Mouse (Mus musculus): ENCODE measurements around the gene Zfp93. TPM values are rescaled to one million over a fixed set of nuclear protein-coding genes. Genes with fewer than 3 reads are reported as not detected.

Zfp93 gene
- total and polyA plus RNA-seq, 3 experiments, result not detected

DNA sequence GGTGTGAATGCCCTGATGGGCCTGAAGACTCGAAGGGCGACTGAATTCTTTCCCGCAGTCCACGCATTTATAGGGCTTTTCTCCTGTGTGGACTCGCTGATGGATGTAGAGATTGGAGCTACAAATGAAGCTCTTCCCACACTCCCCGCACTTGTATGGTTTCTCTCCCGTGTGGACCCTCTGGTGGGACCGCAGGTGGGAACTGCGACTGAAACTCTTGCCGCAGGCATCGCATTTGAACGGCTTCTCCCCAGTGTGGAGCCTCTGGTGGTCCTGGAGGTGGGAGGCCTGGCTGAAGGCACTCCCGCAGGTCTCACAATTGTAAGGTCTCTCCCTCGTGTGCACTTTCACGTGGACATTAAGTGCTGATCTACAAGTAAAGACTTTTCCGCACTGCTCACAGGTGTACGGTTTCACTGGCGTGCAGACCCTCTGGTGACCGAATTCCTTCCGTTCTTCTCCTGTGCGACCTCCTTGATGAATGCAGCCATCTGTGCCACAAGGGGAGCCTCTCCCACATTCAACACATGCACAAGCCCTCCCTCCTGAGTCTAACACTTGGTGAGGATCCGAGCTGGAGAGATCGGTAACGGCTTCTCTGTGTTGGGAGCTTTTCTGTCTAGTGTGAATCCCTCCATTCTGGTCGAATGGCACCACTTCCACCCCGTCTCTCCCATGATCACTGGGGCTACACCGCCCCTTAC is 21.3 kb downstream of the Zfp93 start:
- Histone ChIP-seq H3K79me2 (ENCODE audit: control insufficient read depth, insufficient read depth, low read length, poor library complexity) (no peaks in the 10 kb centered on the region), H3K36me3 (ENCODE audit: control insufficient read depth in 1 of 2, insufficient read depth in 2 of 2, low read length in 2 of 2) (no peaks in the 10 kb centered on the region; a peak in 1 of 4 replicates), H3K4me3 (ENCODE audit: control insufficient read depth in 1 of 2, insufficient read depth in 1 of 2, low read depth in 2 of 2, low read length in 2 of 2) (no peak overlapping the region), H3K27ac (ENCODE audit: control insufficient read depth, low read depth, low read length) (no peak overlapping the region), H3K9ac (ENCODE audit: control insufficient read depth, low read depth, low read length, poor library complexity, severe bottlenecking) (no peak overlapping the region), H3K9me3 (replicated peaks; ENCODE audit: insufficient read depth, low read length) (no peaks in the 10 kb centered on the region), H3K4me1 (ENCODE audit: control insufficient read depth in 1 of 2, insufficient read depth in 2 of 2, low read length in 2 of 2) (no peaks in the 10 kb centered on the region), H3K27me3 (ENCODE audit: control insufficient read depth in 1 of 2, insufficient read depth in 2 of 2, low read length in 2 of 2) (no peaks in the 10 kb centered on the region)
- no peak for DNase-seq (ENCODE audit: low read depth, low spot score)
- TF ChIP-seq NELFE (IDR thresholded peaks at IDR 0.05; ENCODE audit: low read depth, low read length) (no peak), CHD1 (IDR thresholded peaks at IDR 0.05; ENCODE audit: low read depth, low read length) (no peak), CHD2 (IDR thresholded peaks at IDR 0.05; ENCODE audit: low read length) (no peak), MAZ (IDR thresholded peaks at IDR 0.05; ENCODE audit: low read depth, low read length) (no peak), USF1 (IDR thresholded peaks at IDR 0.05; ENCODE audit: low read depth, low read length) (no peak), POLR2AphosphoS2 (IDR thresholded peaks at IDR 0.05; ENCODE audit: low read length) (no peak), BHLHE40 (IDR thresholded peaks at IDR 0.05; ENCODE audit: borderline replicate concordance, low read depth, low read length) (no peak), TBP (IDR thresholded peaks at IDR 0.05; ENCODE audit: low read depth, low read length) (no peak), MAX (IDR thresholded peaks at IDR 0.05; ENCODE audit: low read length) (no peak), ZKSCAN1 (IDR thresholded peaks at IDR 0.05; ENCODE audit: low read depth, low read length) (no peak)

- H3K36me3 ChIP-seq (ENCODE audit: control insufficient read depth in 1 of 2, insufficient read depth in 2 of 2, low read length in 2 of 2), result no peaks in the 10 kb centered on the region; a peak in 1 of 4 replicates
- H3K79me2 ChIP-seq (ENCODE audit: control insufficient read depth, insufficient read depth, low read length, poor library complexity), result no peaks in the 10 kb centered on the region
- no peaks in the 10 kb centered on the region for H3K9me3 ChIP-seq (replicated peaks; ENCODE audit: insufficient read depth, low read length)
- no peak overlapping the region for H3K9ac ChIP-seq (ENCODE audit: control insufficient read depth, low read depth, low read length, poor library complexity, severe bottlenecking)
- no peak overlapping the region for H3K4me3 ChIP-seq (ENCODE audit: control insufficient read depth in 1 of 2, insufficient read depth in 1 of 2, low read depth in 2 of 2, low read length in 2 of 2)
- no peaks in the 10 kb centered on the region for H3K27me3 ChIP-seq (ENCODE audit: control insufficient read depth in 1 of 2, insufficient read depth in 2 of 2, low read length in 2 of 2)
- no peak overlapping the region for H3K27ac ChIP-seq (ENCODE audit: control insufficient read depth, low read depth, low read length)
- TF ChIP-seq MYC (IDR thresholded peaks at IDR 0.05; ENCODE audit: low read depth, low read length) (no peak), ELF1 (IDR thresholded peaks at IDR 0.05; ENCODE audit: low read depth, low read length) (no peak), ZC3H11A (IDR thresholded peaks at IDR 0.05; ENCODE audit: low read depth, low read length) (no peak), GABPA (IDR thresholded peaks at IDR 0.05; ENCODE audit: low read depth, low read length) (no peak), POLR2AphosphoS2 (IDR thresholded peaks at IDR 0.05; ENCODE audit: low read length) (no peak), MAX (IDR thresholded peaks at IDR 0.05; ENCODE audit: low read length) (no peak), EP300 (IDR thresholded peaks at IDR 0.05; ENCODE audit: low read depth in 1 of 2, low read length in 2 of 2) (no peak), JUND (IDR thresholded peaks at IDR 0.05; ENCODE audit: low read depth, low read length) (no peak), UBTF (IDR thresholded peaks at IDR 0.05; ENCODE audit: borderline replicate concordance, insufficient read depth, low read depth, low read length) (no peak), POLR2AphosphoS5 (IDR thresholded peaks at IDR 0.05; ENCODE audit: borderline replicate concordance, low read depth, low read length) (no peak), GATA1 (IDR thresholded peaks at IDR 0.05; ENCODE audit: low read depth, low read length) (no peak), MAZ (IDR thresholded peaks at IDR 0.05; ENCODE audit: low read depth, low read length) (no peak)
- no peaks in the 10 kb centered on the region for H3K4me1 ChIP-seq (ENCODE audit: control insufficient read depth in 1 of 2, insufficient read depth in 2 of 2, low read length in 2 of 2)
- DNase-seq (ENCODE audit: low read depth, low spot score), result no peak
These were observed 23.0 kb downstream of the Zfp93 start for GRCm38 (mm10) chr7:24293061-24293851.
